Mouse (Mus musculus) limb, embryonic 12.5 days (tissue): ENCODE data around the gene Hydin. TPM values are rescaled to one million over a fixed set of nuclear protein-coding genes. Genes with fewer than 3 reads are reported as not detected.
A peak's percentile ranks its signal among the peaks of the same experiment; 100 is the strongest.
"Not testable (repeated sequence)": the region's sequence is repeated elsewhere in the genome, so short reads cannot be mapped to it uniquely, and the experiment has no call there.

Experiments used
- ATAC-seq: fragments of 200-750 bp; cut with Nextera tagmentation; 2 replicates; pipeline ENCODE4 v1.8.0; 2017; ENCODE audit warnings: low read depth, moderate TSS enrichment; ENCODE audit not compliant: insufficient number of reproducible peaks, insufficient read depth, low FRiP score, low TSS enrichment
- H3K27ac ChIP-seq: fragments of 300-500 bp; sonication (generic); 2 replicates; pipeline ENCODE4 v1.5.1; 2016; ENCODE audit warnings: mild to moderate bottlenecking, moderate library complexity
- H3K27me3 ChIP-seq: fragments of 300-500 bp; sonication (generic); 2 replicates; pipeline ENCODE4 v1.6.1; 2016; ENCODE audit warnings: mild to moderate bottlenecking, moderate library complexity
- H3K36me3 ChIP-seq: fragments of 300-500 bp; sonication (generic); 2 replicates; pipeline ENCODE4 v1.6.1; 2016; ENCODE audit warnings: mild to moderate bottlenecking, moderate library complexity
- H3K4me1 ChIP-seq: fragments of 300-500 bp; sonication (generic); replicated peaks from 2 replicates; pipeline ENCODE4 v1.6.1; 2016
- H3K4me2 ChIP-seq: fragments of 300-500 bp; sonication (generic); 2 replicates; pipeline ENCODE4 v1.6.1; 2016; ENCODE audit warnings: mild to moderate bottlenecking, moderate library complexity
- H3K4me3 ChIP-seq: fragments of 300-500 bp; sonication (generic); replicated peaks from 2 replicates; pipeline ENCODE4 v1.5.1; 2016; ENCODE audit warnings: mild to moderate bottlenecking
- H3K9ac ChIP-seq: fragments of 300-500 bp; sonication (generic); replicated peaks from 2 replicates; pipeline ENCODE4 v1.6.1; 2016; ENCODE audit warnings: mild to moderate bottlenecking, moderate library complexity
- H3K9me3 ChIP-seq: fragments of 300-500 bp; sonication (generic); 2 replicates; pipeline ENCODE4 v1.6.1; 2016; ENCODE audit warnings: mild to moderate bottlenecking, moderate library complexity
- WGBS: fragments of 180-500 bp; shearing (Covaris S2); methylation state at CpG from one replicate; pipeline ENCODE4 v1.1.7; 2016; 5-methylcytosine and 5-hydroxymethylcytosine counted together
- polyA plus RNA-seq: library from polyadenylated mRNA; unstranded; fragments of >200 nt; fragmentation: Nextera tagmentation; extraction: Ambion mirVana; gene quantifications from 2 replicates; pipeline ENCODE4 v1.2.1, GENCODE M21; 2016

The Hydin gene
- polyA plus RNA-seq, 1 experiment from 2014 or later = 0.16 TPM

- Histone ChIP-seq H3K4me3 (peak overlapping the region; percentile 42), H3K9me3 (no peaks in the 10 kb centered on the region), H3K27ac (no peak overlapping the region), H3K4me2 (peak overlapping the region; percentile 74), H3K4me1 (peaks cover 2% of the 10 kb centered on the region; the same call in 1 of the 2 replicates), H3K9ac (peak overlapping the region; percentile 54), H3K27me3 (no peaks in the 10 kb centered on the region), H3K36me3 (no peaks in the 10 kb centered on the region)
- 8% methylated on average over 12 of the region's 12 CpGs for WGBS
- no peak for ATAC-seq
Observed at GRCm38 (mm10) chr8:110267268-110267667, 491 bp downstream of the Hydin start.

GRCm38 (mm10) chr8:110270659-110271058 is 3.9 kb downstream of the Hydin start:
- no peak for ATAC-seq
- Histone ChIP-seq H3K27me3 (no peaks in the 10 kb centered on the region), H3K27ac (no peak overlapping the region), H3K9me3 (no peaks in the 10 kb centered on the region), H3K9ac (no peak overlapping the region), H3K4me3 (no peak overlapping the region), H3K4me2 (no peak overlapping the region), H3K36me3 (no peaks in the 10 kb centered on the region), H3K4me1 (peaks cover 2% of the 10 kb centered on the region; the same call in 1 of the 2 replicates)
- whole genome bisulfite sequencing = 82% methylated on average over 4 of the region's 4 CpGs

- H3K27ac ChIP-seq = no peak overlapping the region
- no peaks in the 10 kb centered on the region for H3K36me3 ChIP-seq
- no peak overlapping the region for H3K4me3 ChIP-seq
- no peaks in the 10 kb centered on the region for H3K9me3 ChIP-seq
- H3K9ac ChIP-seq = no peak overlapping the region
- no peak overlapping the region for H3K4me2 ChIP-seq
- H3K27me3 ChIP-seq = no peaks in the 10 kb centered on the region
- ATAC-seq = no peak
- 73% methylated on average over 2 of the region's 2 CpGs for WGBS
- H3K4me1 ChIP-seq = no peaks in the 10 kb centered on the region
Observed at GRCm38 (mm10) chr8:110273394-110273793, 6.6 kb downstream of the Hydin start.

GRCm38 (mm10) chr8:110275465-110276258 is 8.9 kb downstream of the Hydin start:
- no peak overlapping the region for H3K4me3 ChIP-seq
- no peak overlapping the region for H3K9ac ChIP-seq
- no peak overlapping the region for H3K4me2 ChIP-seq
- ATAC-seq = no peak
- no peaks in the 10 kb centered on the region for H3K27me3 ChIP-seq
- H3K27ac ChIP-seq = no peak overlapping the region
- H3K9me3 ChIP-seq = no peaks in the 10 kb centered on the region
- H3K4me1 ChIP-seq = no peaks in the 10 kb centered on the region
- no peaks in the 10 kb centered on the region for H3K36me3 ChIP-seq
- 74% methylated on average over 21 of the region's 21 CpGs for WGBS

GRCm38 (mm10) chr8:110276259-110276560 is 9.4 kb downstream of the Hydin start:
- WGBS = 87% methylated on average over 1 of the region's 1 CpGs

GRCm38 (mm10) chr8:110312715-110313114 is 45.9 kb downstream of the Hydin start:
- Histone ChIP-seq H3K4me2 (no peak overlapping the region), H3K4me3 (no peak overlapping the region), H3K27ac (no peak overlapping the region), H3K9ac (no peak overlapping the region), H3K4me1 (no peaks in the 10 kb centered on the region), H3K9me3 (peaks cover 4% of the 10 kb centered on the region; the same call in 1 of the 2 replicates), H3K36me3 (no peaks in the 10 kb centered on the region), H3K27me3 (no peaks in the 10 kb centered on the region)
- WGBS = 74% methylated on average over 2 of the region's 2 CpGs
- ATAC-seq = no peak

More at GRCm38 (mm10) chr8:110276259-110276560, 9.4 kb downstream of the Hydin start:
- Histone ChIP-seq H3K4me3 (no peak overlapping the region), H3K36me3 (no peaks in the 10 kb centered on the region), H3K27ac (no peak overlapping the region), H3K9ac (no peak overlapping the region), H3K27me3 (no peaks in the 10 kb centered on the region), H3K4me2 (no peak overlapping the region), H3K9me3 (no peaks in the 10 kb centered on the region), H3K4me1 (no peaks in the 10 kb centered on the region)
- ATAC-seq = no peak

- Histone ChIP-seq H3K27me3 (no peaks in the 10 kb centered on the region), H3K4me2 (no peak overlapping the region), H3K36me3 (no peaks in the 10 kb centered on the region), H3K27ac (no peak overlapping the region), H3K4me3 (no peak overlapping the region), H3K9ac (no peak overlapping the region), H3K4me1 (no peaks in the 10 kb centered on the region), H3K9me3 (no peaks in the 10 kb centered on the region)
- ATAC-seq = no peak
- 76% methylated on average over 7 of the region's 7 CpGs for WGBS
Observed at GRCm38 (mm10) chr8:110315826-110316225, 49.0 kb downstream of the Hydin start.

- Histone ChIP-seq H3K4me2 (no peak overlapping the region), H3K36me3 (no peaks in the 10 kb centered on the region), H3K4me3 (no peak overlapping the region), H3K4me1 (peaks cover 5% of the 10 kb centered on the region; the same call in 1 of the 2 replicates), H3K27me3 (no peaks in the 10 kb centered on the region), H3K27ac (no peak overlapping the region), H3K9me3 (no peaks in the 10 kb centered on the region), H3K9ac (no peak overlapping the region)
- ATAC-seq = no peak
- 78% methylated on average over 4 of the region's 4 CpGs for WGBS
Observed at GRCm38 (mm10) chr8:110319586-110319985, 52.8 kb downstream of the Hydin start.

- H3K9ac ChIP-seq = no peak overlapping the region
- H3K9me3 ChIP-seq = no peaks in the 10 kb centered on the region
- no peaks in the 10 kb centered on the region for H3K36me3 ChIP-seq
- peaks cover 5% of the 10 kb centered on the region; the same call in 1 of the 2 replicates for H3K4me1 ChIP-seq
- no peak overlapping the region for H3K4me2 ChIP-seq
- ATAC-seq = no peak
- 87% methylated on average over 2 of the region's 2 CpGs for WGBS
- no peaks in the 10 kb centered on the region for H3K27me3 ChIP-seq
- H3K27ac ChIP-seq = no peak overlapping the region
- H3K4me3 ChIP-seq = no peak overlapping the region
Observed at GRCm38 (mm10) chr8:110321446-110321845, 54.7 kb downstream of the Hydin start.

GRCm38 (mm10) chr8:110323981-110324574 is 57.3 kb downstream of the Hydin start:
- ATAC-seq = no peak
- 77% methylated on average over 10 of the region's 10 CpGs for WGBS

GRCm38 (mm10) chr8:110327120-110327519 is 60.3 kb downstream of the Hydin start:
- not testable (repeated sequence) for H3K4me2 ChIP-seq, H3K36me3 ChIP-seq, ATAC-seq, H3K27me3 ChIP-seq, H3K4me1 ChIP-seq, H3K9ac ChIP-seq, H3K4me3 ChIP-seq, H3K27ac ChIP-seq, H3K9me3 ChIP-seq

More at GRCm38 (mm10) chr8:110323981-110324574, 57.3 kb downstream of the Hydin start:
- no peak overlapping the region for H3K4me2 ChIP-seq
- no peaks in the 10 kb centered on the region for H3K9me3 ChIP-seq
- no peaks in the 10 kb centered on the region for H3K36me3 ChIP-seq
- no peaks in the 10 kb centered on the region for H3K27me3 ChIP-seq
- no peak overlapping the region for H3K9ac ChIP-seq
- no peak overlapping the region for H3K27ac ChIP-seq
- H3K4me1 ChIP-seq = peaks cover 5% of the 10 kb centered on the region; the same call in 1 of the 2 replicates
- H3K4me3 ChIP-seq = no peak overlapping the region
